Mouse (Mus musculus) heart, embryonic 12.5 days (tissue): ENCODE data around the gene Tm9sf4. TPM values are rescaled to one million over a fixed set of nuclear protein-coding genes. Genes with fewer than 3 reads are reported as not detected.
A peak's percentile ranks its signal among the peaks of the same experiment; 100 is the strongest.

Experiments
- ATAC-seq: fragments of 200-750 bp; cut with Nextera tagmentation; 2 replicates; pipeline ENCODE4 v1.8.0; 2017; ENCODE audit warnings: moderate TSS enrichment, moderate library complexity; ENCODE audit not compliant: insufficient number of reproducible peaks, low FRiP score
- H3K27ac ChIP-seq: fragments of 300-500 bp; sonication (generic); 2 replicates; pipeline ENCODE4 v1.5.1; 2016; ENCODE audit warnings: mild to moderate bottlenecking, moderate library complexity; ENCODE audit not compliant: poor library complexity, severe bottlenecking
- H3K27me3 ChIP-seq: fragments of 300-500 bp; sonication (generic); replicated peaks from 2 replicates; pipeline ENCODE4 v1.6.1; 2016; ENCODE audit warnings: mild to moderate bottlenecking, moderate library complexity
- H3K36me3 ChIP-seq: fragments of 300-500 bp; sonication (generic); 2 replicates; pipeline ENCODE4 v1.6.1; 2016; ENCODE audit warnings: mild to moderate bottlenecking, moderate library complexity
- H3K4me1 ChIP-seq: fragments of 300-500 bp; sonication (generic); replicated peaks from 2 replicates; pipeline ENCODE4 v1.6.1; 2016; ENCODE audit warnings: mild to moderate bottlenecking
- H3K4me2 ChIP-seq: fragments of 300-500 bp; sonication (generic); 2 replicates; pipeline ENCODE4 v1.6.1; 2016; ENCODE audit warnings: mild to moderate bottlenecking, moderate library complexity
- H3K4me3 ChIP-seq: fragments of 300-500 bp; sonication (generic); 2 replicates; pipeline ENCODE4 v1.5.1; 2016; ENCODE audit warnings: mild to moderate bottlenecking
- H3K9ac ChIP-seq: fragments of 300-500 bp; sonication (generic); 2 replicates; pipeline ENCODE4 v1.6.1; 2016; ENCODE audit warnings: mild to moderate bottlenecking, moderate library complexity
- H3K9me3 ChIP-seq: fragments of 300-500 bp; sonication (generic); replicated peaks from 2 replicates; pipeline ENCODE4 v1.6.1; 2016; ENCODE audit warnings: mild to moderate bottlenecking, moderate library complexity
- WGBS: fragments of 180-500 bp; shearing (Covaris S2); methylation state at CpG from one replicate; pipeline ENCODE4 v1.1.7; 2016; 5-methylcytosine and 5-hydroxymethylcytosine counted together
- polyA plus RNA-seq: library from polyadenylated mRNA; unstranded; fragments of >200 nt; fragmentation: Nextera tagmentation; extraction: Ambion mirVana; gene quantifications from 2 replicates; pipeline ENCODE4 v1.2.1, GENCODE M21; 2016

The Tm9sf4 gene
- polyA plus RNA-seq, 1 experiment from 2014 or later: 75.4 TPM

GRCm38 (mm10) chr2:153186176-153186591 is 25.1 kb downstream of the Tm9sf4 start:
- Histone ChIP-seq H3K36me3 (peaks cover 97% of the 10 kb centered on the region), H3K4me3 (no peak overlapping the region), H3K4me2 (no peak overlapping the region), H3K27me3 (no peaks in the 10 kb centered on the region), H3K9me3 (no peaks in the 10 kb centered on the region), H3K27ac (peak overlapping the region; percentile 47), H3K4me1 (peaks cover 33% of the 10 kb centered on the region), H3K9ac (no peak overlapping the region)
- WGBS: 66% methylated on average over 2 of the region's 2 CpGs
- peak; percentile 75; the same call in 1 of the 2 replicates for ATAC-seq

GRCm38 (mm10) chr2:153187848-153188247 is 26.7 kb downstream of the Tm9sf4 start:
- no peak for ATAC-seq
- Histone ChIP-seq H3K4me3 (no peak overlapping the region), H3K9me3 (no peaks in the 10 kb centered on the region), H3K4me1 (peaks cover 33% of the 10 kb centered on the region), H3K9ac (no peak overlapping the region), H3K27me3 (no peaks in the 10 kb centered on the region), H3K27ac (no peak overlapping the region; the same call in 1 of the 2 replicates), H3K36me3 (peaks cover 97% of the 10 kb centered on the region), H3K4me2 (no peak overlapping the region)
- 38% methylated on average over 2 of the region's 2 CpGs for WGBS

DNA sequence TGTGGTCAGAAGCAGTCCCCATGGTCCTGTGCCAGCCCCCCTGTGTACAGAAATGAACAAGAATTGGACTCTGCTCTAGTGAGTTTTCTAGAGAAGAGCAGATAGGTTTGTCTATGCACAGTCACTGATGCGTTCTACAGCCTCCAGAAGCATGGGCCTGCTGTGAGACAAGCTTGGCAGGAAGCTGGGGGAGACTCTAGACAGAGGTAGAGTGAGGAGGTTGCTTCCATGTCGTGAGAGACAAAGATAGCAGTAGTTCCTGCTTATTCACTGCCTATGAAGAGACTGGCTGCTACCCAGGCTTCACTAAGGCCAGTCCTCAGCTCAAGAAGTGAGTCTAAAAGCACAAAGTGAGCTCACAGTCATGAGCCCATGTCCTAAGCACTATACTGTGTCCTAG is 30.1 kb downstream of the Tm9sf4 start:
- H3K27me3 ChIP-seq: no peaks in the 10 kb centered on the region
- H3K9ac ChIP-seq: no peak overlapping the region
- peaks cover 20% of the 10 kb centered on the region for H3K4me1 ChIP-seq
- H3K9me3 ChIP-seq: no peaks in the 10 kb centered on the region
- ATAC-seq: no peak
- H3K27ac ChIP-seq: no peak overlapping the region
- H3K36me3 ChIP-seq: peaks cover 92% of the 10 kb centered on the region
- H3K4me2 ChIP-seq: no peak overlapping the region
- WGBS: 69% methylated on average over 2 of the region's 2 CpGs
- H3K4me3 ChIP-seq: no peak overlapping the region

DNA sequence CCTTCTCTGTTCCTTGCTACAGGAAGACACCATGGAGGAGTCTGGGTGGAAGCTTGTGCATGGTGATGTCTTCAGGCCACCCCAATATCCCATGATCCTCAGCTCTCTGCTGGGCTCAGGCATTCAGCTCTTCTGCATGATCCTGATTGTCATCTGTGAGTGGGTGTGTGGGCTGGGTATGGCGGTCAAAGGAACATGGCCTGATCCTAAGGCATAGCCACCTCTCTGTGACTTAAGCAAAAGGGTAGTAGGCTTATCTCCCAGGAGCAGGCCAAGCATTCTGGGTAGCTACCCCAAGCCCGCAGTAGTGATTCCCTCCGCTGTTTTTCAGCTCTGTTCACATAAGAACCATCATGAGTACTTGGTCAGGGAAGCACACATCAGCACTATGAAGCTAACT is 33.2 kb downstream of the Tm9sf4 start:
- Histone ChIP-seq H3K27ac (no peak overlapping the region), H3K4me3 (no peak overlapping the region), H3K9me3 (no peaks in the 10 kb centered on the region), H3K9ac (no peak overlapping the region), H3K27me3 (no peaks in the 10 kb centered on the region), H3K4me2 (no peak overlapping the region), H3K36me3 (peaks cover 84% of the 10 kb centered on the region), H3K4me1 (peaks cover 12% of the 10 kb centered on the region)
- WGBS: 87% methylated on average over 3 of the region's 3 CpGs
- no peak for ATAC-seq

- WGBS: 28% methylated on average over 5 of the region's 5 CpGs
- H3K9me3 ChIP-seq: no peaks in the 10 kb centered on the region
- no peak; the same call in 1 of the 2 replicates for ATAC-seq
- no peak overlapping the region for H3K4me3 ChIP-seq
- no peaks in the 10 kb centered on the region for H3K27me3 ChIP-seq
- H3K27ac ChIP-seq: peak overlapping the region; percentile 26; the same call in 1 of the 2 replicates
- H3K4me2 ChIP-seq: no peak overlapping the region
- H3K9ac ChIP-seq: peak overlapping the region; percentile 13; the same call in 1 of the 2 replicates
- peaks cover 12% of the 10 kb centered on the region for H3K4me1 ChIP-seq
- H3K36me3 ChIP-seq: peaks cover 76% of the 10 kb centered on the region
These were observed 37.4 kb downstream of the Tm9sf4 start for GRCm38 (mm10) chr2:153198485-153198884.

DNA sequence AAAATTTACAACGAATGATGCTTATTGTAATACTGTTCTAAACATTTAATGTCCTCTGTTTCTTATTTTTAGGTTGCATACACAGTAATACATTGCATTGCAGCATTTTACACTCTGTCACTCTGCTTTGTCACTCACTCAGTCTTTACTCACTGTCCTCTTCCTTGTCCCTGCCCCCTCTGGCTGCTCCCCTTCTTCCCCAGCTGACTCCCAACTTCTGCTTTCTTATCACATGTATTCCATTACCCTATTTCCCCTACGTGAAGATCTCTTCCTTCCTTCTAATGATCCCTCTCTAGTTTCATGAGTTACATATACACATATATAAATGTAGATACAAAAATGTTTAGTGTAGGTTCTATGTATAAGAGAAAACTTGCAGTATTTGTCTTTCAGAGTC is 38.0 kb downstream of the Tm9sf4 start:
- H3K27me3 ChIP-seq: no peaks in the 10 kb centered on the region
- 74% methylated on average over 2 of the region's 2 CpGs for WGBS
- peaks cover 12% of the 10 kb centered on the region for H3K4me1 ChIP-seq
- peaks cover 79% of the 10 kb centered on the region for H3K36me3 ChIP-seq
- H3K27ac ChIP-seq: no peak overlapping the region
- no peak for ATAC-seq
- no peaks in the 10 kb centered on the region for H3K9me3 ChIP-seq
- no peak overlapping the region for H3K4me3 ChIP-seq
- no peak overlapping the region for H3K9ac ChIP-seq
- no peak overlapping the region for H3K4me2 ChIP-seq

GRCm38 (mm10) chr2:153202766-153203165 is 41.7 kb downstream of the Tm9sf4 start:
- Histone ChIP-seq H3K4me2 (no peak overlapping the region), H3K4me3 (no peak overlapping the region), H3K27ac (no peak overlapping the region), H3K9ac (no peak overlapping the region), H3K9me3 (no peaks in the 10 kb centered on the region), H3K27me3 (no peaks in the 10 kb centered on the region), H3K36me3 (peaks cover 84% of the 10 kb centered on the region), H3K4me1 (peaks cover 11% of the 10 kb centered on the region)
- 80% methylated on average over 1 of the region's 1 CpGs for WGBS
- no peak for ATAC-seq

GRCm38 (mm10) chr2:153208149-153208548 is 47.0 kb downstream of the Tm9sf4 start:
- Histone ChIP-seq H3K4me2 (no peak overlapping the region), H3K9me3 (no peaks in the 10 kb centered on the region), H3K36me3 (peaks cover 73% of the 10 kb centered on the region), H3K27me3 (no peaks in the 10 kb centered on the region), H3K27ac (no peak overlapping the region), H3K4me3 (no peak overlapping the region), H3K4me1 (no peaks in the 10 kb centered on the region), H3K9ac (no peak overlapping the region)
- no peak for ATAC-seq
- WGBS: 96% methylated on average over 2 of the region's 2 CpGs

GRCm38 (mm10) chr2:153209286-153209685 is 48.2 kb downstream of the Tm9sf4 start:
- H3K4me2 ChIP-seq: no peak overlapping the region
- H3K9me3 ChIP-seq: no peaks in the 10 kb centered on the region
- no peak for ATAC-seq
- 93% methylated on average over 5 of the region's 5 CpGs for WGBS
- H3K36me3 ChIP-seq: peaks cover 63% of the 10 kb centered on the region
- H3K9ac ChIP-seq: no peak overlapping the region
- H3K4me1 ChIP-seq: peaks cover 5% of the 10 kb centered on the region
- no peak overlapping the region for H3K4me3 ChIP-seq
- no peaks in the 10 kb centered on the region for H3K27me3 ChIP-seq
- H3K27ac ChIP-seq: no peak overlapping the region

- Histone ChIP-seq H3K4me2 (no peak overlapping the region), H3K4me1 (peaks cover 16% of the 10 kb centered on the region), H3K9ac (no peak overlapping the region), H3K9me3 (no peaks in the 10 kb centered on the region), H3K27me3 (no peaks in the 10 kb centered on the region), H3K36me3 (peaks cover 42% of the 10 kb centered on the region), H3K27ac (no peak overlapping the region), H3K4me3 (no peak overlapping the region)
- 93% methylated on average over 5 of the region's 5 CpGs for WGBS
- ATAC-seq: no peak
These were observed 50.3 kb downstream of the Tm9sf4 start for GRCm38 (mm10) chr2:153211451-153211850.

GRCm38 (mm10) chr2:153213351-153213750 is 52.2 kb downstream of the Tm9sf4 start:
- Histone ChIP-seq H3K27me3 (no peaks in the 10 kb centered on the region), H3K9ac (no peak overlapping the region), H3K27ac (no peak overlapping the region), H3K9me3 (no peaks in the 10 kb centered on the region), H3K36me3 (peaks cover 23% of the 10 kb centered on the region), H3K4me2 (no peak overlapping the region), H3K4me1 (peaks cover 22% of the 10 kb centered on the region), H3K4me3 (no peak overlapping the region)
- no peak for ATAC-seq
- WGBS: 91% methylated on average over 4 of the region's 4 CpGs

DNA sequence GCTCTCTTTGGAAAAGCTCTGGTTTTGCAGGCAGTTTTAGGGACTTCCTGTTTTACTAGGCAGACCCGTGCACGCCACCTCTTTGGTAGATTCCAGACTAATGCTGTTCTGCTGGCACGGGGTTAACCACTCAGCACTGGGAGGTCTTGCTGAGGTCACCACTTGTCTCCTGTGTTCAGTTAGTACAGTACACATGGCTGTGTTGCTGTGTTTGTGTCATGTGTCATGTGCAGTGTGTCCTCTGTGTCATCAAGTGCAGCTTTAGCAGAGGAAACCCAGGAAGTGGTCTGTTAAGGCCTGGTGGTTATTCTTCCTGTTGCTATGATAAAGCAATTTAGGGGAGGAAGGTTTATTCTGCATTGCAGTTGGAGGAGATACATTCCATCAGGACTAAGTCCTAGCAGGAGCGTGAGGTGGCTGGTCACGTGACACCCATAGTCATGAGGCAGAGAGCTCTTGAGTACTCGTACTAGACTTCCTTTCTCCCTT is 53.7 kb downstream of the Tm9sf4 start:
- Histone ChIP-seq H3K27me3 (no peaks in the 10 kb centered on the region), H3K27ac (no peak overlapping the region), H3K36me3 (peaks cover 9% of the 10 kb centered on the region), H3K9ac (no peak overlapping the region), H3K9me3 (no peaks in the 10 kb centered on the region), H3K4me3 (no peak overlapping the region), H3K4me2 (no peak overlapping the region), H3K4me1 (peaks cover 24% of the 10 kb centered on the region)
- ATAC-seq: 0 out of 2 replicates have a peak, but pooled peaks have one; percentile 30
- 34% methylated on average over 6 of the region's 6 CpGs for WGBS
